Mouse (Mus musculus): ENCODE measurements around the gene Tipin.
"Not testable (repeated sequence)": the region's sequence is repeated elsewhere in the genome, so short reads cannot be mapped to it uniquely, and the experiment has no call there.

Gene Tipin

DNA sequence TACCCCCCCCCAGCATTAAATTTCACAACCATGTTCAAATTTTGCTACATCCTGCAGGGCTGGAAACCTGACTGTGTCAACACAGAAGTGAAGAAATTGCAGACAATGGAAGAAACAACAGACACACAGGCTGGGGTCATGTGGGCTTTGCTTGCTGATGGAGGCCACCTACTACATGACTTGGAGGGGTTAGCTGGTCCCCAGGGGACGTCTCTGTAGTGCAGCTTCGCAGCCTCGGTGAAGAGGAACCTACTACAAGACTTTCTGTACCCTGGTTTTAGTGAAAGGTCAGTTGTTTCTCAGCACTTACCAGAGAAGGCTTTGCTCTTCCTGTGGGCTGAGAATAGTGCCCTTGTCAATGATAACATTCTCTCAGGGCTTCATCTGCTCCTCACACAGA, 10.1 kb upstream of the Tipin start:
- no peak for DNase-seq (ENCODE audit: low spot score in 2 of 2)

DNA sequence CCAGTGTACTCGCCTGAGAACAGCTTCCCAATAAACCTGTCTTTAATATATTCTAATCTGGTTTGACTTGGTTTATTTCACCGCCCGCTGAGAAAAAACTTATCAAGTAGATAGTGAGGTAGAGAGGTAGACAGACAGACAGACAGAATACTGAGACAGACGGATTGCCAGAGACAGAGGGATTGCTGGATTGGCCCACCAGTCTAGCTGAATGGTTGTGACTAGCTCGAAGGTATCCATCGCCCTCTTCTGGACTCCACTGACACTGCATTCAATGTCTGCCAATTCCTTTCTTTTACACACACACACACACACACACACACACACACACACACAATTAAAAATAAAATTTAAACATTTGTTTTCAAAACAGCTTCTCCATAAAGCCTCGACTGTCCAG, 8.8 kb upstream of the Tipin start:
- DNase-seq (ENCODE audit: low spot score in 2 of 2), result peak in 1 of 2 experiments; percentile 61

DNA sequence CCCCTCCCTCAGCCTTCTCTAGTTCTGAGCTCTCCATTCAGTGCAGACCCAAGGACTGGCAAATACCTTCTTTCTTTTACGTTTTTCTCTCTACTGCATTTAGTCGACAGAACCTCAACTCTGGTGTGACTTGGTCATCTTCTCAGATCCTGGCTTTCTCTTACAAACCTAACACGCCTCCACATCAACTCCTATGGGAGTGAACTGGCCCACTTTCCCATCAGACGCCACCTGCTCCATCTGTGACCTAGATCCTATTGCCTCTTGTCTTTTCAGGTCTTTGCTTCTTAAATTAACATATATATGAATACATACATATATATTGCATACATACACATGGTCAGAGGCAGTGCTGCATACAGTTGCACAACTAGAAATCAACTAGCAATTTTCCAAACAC, 7.6 kb upstream of the Tipin start:
- no peak for DNase-seq (ENCODE audit: low spot score in 2 of 2)

DNA sequence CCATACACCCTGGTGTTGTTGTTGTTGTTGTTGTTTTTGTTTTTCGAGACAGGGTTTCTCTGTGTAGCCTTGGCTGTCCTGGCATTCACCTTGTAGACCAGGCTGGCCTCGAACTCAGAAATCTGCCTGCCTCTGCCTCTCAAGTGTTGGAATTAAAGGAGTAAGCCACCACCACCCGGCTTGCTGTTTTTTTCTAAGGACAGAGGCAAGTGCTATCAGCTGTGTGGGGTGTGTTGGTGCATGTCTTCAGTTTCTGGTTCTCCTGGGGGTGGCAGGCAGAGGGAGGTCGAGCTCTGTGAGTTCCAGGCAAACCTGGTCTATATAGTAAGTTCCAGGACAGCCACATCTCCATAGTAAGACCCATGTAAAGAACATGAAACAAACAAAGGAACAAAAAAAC, 7.1 kb upstream of the Tipin start:
- no peak for DNase-seq (ENCODE audit: low spot score in 2 of 2)

DNA sequence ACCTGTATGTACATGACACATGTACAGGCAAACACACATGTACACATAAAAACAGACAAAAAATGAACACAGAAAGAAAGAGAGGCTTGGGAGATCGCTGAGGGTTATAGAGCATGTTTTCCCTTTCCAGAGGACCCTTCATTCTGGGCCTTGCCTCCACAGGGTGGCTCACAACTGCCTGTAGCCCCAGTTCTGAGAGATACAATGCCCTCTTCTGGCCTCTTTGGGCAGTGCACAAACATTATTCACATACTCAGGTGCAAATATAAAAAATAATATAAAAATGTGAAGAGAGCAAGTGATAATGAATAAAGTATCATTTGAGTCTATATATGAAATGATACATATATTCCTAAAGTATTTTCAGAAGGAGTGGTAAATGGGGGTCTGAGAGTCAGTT, 6.5 kb upstream of the Tipin start:
- peak in 1 of 2 experiments; percentile 56 for DNase-seq (ENCODE audit: low spot score in 2 of 2)

DNA sequence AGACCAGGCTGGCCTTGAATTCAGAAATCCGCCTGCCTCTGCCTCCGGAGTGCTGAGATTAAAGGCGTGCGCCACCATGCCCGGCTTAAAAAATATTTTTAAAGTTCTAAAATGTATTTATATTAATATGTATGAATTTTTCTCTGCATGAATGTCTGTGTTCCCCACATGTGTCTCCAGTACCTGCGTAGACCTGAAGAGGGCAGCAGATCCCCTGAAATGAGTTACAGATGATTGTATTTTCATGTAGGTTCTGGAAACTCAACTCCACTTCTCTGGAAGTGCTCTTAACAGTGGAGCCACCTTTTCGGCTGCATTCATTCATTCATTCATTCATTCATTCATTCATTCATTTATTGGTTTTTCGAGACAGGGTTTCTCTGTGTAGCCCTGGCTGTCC, 3.7 kb upstream of the Tipin start:
- DNase-seq (ENCODE audit: low spot score in 2 of 2), result peak; percentile 77 to 88

DNA sequence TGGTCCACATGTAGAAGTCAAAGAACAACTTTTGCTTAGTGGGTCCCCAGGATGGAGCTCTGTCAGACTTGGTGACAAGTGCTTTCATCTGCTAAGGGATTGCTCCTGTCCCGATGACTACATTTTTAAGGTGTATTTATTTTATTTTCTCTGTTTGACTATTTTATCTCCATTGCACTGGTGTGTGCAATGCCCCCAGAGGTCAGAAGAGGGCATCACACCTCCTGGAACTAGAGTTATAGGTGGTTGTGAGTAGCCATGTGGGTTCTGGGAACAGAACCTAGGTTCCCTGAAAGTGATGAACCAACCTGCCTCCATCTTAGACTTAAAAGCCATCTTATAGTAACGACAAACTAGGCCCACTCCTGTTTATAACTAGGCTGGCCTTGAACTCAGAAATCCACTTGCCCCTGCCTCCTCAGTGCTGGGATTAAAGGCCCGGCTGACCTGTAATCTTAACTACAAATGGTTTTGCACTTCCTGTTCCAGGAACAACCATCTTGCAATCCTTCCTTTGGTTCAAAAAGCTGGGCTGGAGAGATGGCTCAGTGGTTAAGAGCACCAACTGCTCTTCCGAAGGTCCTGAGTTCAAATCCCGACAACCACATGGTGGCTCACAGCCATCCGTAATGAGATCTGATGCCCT, 2.6 kb upstream of the Tipin start:
- DNase-seq (ENCODE audit: low spot score in 2 of 2), result peak in 1 of 2 experiments; percentile 26

DNA sequence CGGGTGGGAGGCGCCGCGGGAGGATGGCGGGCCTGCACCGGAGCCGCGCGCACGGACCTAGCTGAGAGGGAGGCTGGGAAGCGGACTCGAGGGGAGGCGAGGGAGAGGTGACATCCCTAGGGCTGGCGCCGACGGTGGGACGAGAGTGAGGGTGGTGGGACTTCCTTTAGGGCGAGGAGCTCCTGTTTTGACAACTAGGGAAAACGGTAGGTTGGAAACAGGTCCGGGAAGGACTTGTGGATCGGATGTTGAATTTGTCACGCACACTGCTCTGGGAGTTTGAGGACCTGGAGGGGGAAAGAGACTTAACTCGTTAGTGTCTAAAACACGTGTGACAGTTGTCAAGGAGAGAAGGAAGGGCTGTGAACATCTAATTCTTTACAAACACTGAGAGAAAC, 399 bp downstream of the Tipin start:
- DNase-seq (ENCODE audit: low spot score in 2 of 2), result no peak

DNA sequence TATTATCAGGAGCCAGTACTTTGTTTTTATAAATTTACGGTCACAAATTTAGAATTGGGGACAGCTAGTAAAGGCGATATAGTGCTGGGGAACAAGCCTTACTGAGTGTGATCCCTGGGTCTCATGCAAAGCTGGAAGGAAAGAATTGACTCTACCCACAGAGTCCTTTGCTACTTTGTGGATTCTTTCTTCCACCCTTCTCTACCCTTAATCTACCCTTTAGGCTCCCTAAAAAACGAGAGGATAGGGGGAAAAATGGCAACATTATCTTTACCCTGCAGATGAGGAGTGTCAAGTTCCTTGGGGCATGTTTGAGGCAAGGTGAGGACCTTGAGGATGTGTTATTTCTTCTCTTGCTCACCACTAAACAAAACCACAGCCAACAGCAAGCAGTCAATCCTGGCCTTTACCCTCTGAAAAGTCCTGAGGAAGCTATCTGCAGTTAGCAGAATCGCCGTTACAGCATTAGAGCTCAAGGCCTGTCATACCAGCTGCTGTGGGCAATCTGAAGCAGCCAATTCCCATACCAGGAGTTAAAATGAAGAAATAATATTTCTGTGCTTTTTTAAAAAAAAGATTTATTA, 1.1 kb downstream of the Tipin start:
- DNase-seq (ENCODE audit: low spot score in 2 of 2), result no peak

DNA sequence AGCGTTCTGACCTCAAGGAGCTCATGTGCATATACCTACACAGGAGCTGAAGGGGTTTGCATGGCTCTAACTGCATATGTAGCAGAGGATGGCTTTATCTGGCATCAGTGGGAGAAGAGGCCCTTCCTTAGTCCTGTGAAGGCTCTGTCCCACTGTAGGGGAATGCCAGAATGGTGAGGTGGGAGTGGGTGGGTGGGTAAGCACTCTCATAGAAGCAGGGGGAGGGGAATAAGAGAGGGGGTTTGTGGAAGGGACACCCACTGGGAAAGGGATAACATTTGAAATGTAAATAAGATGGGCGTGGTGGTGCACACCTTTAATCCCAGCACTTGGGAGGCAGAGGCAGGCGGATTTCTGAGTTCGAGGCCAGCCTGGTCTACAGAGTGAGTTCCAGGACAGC, 21.7 kb downstream of the Tipin start:
- not testable (repeated sequence) for DNase-seq (ENCODE audit: low spot score in 2 of 2)

DNA sequence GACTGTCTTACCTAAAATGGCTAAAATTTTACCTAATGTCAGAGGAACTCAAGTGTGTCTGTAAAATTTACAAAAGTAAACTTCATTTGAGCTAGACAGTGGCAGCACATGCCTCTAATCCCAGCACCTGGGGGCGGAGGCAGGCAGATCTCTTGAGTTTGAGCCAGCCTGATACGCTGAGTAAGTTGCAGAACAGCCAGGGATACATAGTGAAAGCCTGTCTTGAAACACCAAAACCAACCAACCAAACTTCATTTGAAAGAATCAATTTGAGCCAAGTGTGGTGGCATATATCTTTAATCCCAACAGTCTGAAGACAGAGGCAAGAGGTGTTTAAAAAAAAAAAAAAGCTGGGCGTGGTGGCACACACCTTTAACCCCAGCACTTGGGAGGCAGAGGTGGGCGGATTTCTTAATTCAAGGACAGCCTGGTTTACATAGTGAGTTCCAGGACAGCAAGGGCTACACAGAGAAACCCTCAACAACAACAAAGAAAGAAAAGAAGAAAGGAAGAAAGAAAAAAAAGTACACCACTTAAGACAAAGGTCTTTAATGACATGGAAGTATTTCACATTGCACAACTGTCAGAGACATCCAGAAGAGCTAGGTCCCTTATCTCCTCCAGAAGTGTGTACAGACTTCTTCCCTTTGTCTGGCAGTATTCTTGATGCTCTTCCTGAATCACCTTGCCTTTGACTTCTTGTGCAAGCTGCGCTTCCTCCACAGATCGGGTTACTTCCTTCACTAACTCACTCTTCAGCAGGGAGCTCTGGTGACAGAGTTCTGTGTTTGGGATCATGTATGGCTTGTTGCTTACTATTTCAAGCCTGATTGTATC, 25.3 kb downstream of the Tipin start:
- DNase-seq (ENCODE audit: low spot score in 2 of 2), result no peak

DNA sequence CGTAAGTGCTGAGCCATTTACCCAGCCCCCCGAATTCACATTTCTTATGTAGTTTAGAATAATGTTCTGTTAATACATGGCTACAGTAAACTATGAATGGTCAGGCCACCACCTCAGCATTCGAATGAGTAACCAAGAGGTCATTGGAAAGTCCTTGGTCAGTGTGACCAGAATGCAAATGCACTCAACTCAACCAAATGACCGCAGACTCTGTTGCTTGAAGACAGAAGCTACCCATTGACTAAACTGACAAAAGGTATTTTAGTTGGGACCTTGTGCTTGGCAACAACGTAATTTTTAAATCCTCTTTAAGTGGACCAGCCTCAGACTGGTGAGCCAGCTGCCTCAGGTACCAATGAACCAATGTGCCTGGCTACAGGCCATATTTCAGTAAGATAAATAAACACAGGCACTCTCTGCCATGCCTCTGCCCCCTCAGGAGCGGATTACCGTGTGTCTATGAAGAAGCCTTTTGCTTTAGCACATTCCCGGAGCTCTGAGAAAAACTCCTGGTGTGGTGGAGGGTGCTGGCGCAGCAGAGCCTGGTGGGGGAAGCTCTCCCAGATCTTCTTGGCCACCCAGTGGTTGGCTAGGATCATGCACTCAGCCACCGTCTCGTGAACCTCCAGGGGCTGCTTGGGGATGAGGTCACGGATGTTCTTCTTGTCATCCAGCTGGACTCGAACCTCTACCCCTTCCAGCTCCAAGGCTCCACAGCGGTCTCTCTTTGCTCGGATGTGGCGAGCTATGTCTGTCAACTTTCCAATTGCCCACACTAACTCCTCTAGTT, 29.8 kb downstream of the Tipin start:
- no peak for DNase-seq (ENCODE audit: low spot score in 2 of 2)

DNA sequence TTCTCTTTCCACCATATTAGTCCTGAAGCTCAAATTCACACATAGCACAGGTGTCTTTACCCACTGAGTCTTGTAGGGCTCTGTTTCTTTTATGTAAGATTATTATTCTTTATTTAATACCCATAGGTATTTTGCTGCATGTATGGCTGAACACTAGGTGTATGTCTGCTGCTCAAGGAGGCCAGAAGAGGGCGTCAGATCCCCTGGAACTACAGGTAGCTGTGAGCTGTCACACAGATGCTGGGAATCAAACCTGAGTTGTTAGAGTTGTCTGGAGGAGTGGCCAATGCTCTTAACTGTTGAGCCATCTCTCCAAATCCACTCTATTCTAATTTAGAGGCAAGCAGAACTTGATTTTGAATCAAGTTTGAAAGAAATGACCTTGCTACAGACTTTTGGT, 30.7 kb downstream of the Tipin start:
- peak in 1 of 2 experiments; percentile 20 for DNase-seq (ENCODE audit: low spot score in 2 of 2)

DNA sequence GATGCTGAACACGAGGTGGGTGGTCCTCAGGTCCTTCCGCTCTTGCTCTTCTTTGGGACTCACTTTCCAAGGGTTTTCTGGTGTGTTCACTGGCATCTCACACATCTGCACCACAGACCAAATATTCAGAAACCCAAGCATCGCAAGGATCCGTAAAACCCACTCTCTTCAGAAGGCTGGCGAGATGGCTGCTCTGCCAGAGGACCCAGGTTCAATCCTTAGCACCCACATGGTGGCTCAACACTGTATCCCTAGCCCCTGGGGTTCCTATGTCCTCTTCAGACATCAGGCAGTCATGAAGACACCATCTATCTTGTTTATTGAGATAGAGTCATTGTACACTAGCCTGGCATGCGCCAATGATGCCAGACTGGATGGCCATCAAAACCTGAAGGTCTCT, 33.3 kb downstream of the Tipin start:
- DNase-seq (ENCODE audit: low spot score in 2 of 2), result no peak

DNA sequence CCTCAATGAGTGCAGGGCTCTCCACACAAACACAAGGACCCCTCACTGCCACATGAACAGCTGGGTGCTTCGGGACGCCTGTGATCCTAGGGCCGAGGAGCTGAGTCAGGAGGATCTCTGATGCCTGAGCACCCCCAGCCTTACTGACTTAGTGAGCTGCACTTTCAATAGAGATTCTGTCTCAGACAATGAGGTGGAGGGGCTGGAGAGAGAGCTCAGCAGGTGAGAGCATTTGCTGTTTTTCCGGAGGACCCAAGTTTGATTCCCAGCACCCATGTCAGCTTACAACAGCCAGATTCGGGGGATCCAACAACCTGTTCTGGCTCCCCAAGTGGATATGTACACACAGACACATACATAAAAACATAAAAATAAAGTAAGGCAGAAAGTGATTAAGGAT, 35.6 kb downstream of the Tipin start:
- no peak for DNase-seq (ENCODE audit: low spot score in 2 of 2)

DNA sequence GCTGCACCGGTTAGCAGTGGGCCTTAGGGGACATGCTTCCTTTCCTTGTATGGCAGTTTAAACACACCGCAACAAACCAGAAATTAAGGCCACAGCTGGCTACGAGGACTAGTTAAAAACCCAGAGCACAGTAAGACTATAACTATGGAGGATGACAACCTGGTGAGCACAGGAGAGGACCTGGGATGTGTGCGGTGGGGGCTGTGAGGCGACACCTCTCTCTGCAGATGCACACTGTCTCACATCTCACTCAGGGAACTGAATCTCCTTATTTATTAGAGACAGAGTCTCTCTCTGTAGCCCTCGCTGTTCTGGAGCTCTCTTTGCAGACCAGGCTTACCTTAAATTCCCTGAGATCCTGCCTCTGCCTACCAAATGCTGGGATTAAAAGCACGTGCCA, 42.6 kb downstream of the Tipin start:
- no peak for DNase-seq (ENCODE audit: low spot score in 2 of 2)

DNA sequence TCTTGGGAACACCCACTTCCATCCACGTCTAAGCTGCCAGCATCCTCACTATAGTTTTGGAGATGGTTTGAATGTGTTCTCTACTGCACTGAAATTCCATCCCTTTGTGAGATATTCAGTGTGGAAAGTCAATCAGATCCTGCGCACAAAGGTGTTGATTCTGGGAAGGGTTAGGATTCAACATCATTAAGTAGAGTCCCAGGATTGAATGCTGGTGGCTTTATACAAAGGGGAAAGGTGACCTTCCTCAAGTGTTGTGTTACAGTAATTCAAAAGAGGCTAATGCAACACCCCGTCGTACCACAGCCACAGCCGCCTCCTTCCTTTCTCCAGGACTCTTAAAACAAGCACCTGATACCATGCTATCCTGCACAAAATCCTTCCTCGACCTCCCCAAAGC, 54.4 kb downstream of the Tipin start:
- no peak for DNase-seq (ENCODE audit: low spot score in 2 of 2)

DNA sequence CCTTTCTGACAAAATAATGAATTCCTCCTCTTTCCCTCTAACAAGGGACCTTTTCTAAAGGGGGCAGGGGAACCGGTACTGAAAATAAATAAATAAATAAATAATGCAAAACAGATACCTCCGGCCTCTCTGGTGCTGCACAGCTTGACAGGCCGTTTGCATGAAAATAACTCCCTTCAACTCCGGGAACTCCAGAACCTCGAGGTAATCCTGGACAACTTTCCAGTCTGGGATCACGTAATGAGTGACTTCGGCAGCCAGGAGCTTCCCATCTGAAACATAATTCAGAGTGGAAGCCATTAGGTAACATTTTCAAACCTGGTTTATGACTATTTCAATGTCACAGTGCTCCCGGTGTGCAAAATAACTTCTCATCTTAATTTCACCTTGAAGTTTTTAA, 58.0 kb downstream of the Tipin start:
- no peak for DNase-seq (ENCODE audit: low spot score in 2 of 2)

DNA sequence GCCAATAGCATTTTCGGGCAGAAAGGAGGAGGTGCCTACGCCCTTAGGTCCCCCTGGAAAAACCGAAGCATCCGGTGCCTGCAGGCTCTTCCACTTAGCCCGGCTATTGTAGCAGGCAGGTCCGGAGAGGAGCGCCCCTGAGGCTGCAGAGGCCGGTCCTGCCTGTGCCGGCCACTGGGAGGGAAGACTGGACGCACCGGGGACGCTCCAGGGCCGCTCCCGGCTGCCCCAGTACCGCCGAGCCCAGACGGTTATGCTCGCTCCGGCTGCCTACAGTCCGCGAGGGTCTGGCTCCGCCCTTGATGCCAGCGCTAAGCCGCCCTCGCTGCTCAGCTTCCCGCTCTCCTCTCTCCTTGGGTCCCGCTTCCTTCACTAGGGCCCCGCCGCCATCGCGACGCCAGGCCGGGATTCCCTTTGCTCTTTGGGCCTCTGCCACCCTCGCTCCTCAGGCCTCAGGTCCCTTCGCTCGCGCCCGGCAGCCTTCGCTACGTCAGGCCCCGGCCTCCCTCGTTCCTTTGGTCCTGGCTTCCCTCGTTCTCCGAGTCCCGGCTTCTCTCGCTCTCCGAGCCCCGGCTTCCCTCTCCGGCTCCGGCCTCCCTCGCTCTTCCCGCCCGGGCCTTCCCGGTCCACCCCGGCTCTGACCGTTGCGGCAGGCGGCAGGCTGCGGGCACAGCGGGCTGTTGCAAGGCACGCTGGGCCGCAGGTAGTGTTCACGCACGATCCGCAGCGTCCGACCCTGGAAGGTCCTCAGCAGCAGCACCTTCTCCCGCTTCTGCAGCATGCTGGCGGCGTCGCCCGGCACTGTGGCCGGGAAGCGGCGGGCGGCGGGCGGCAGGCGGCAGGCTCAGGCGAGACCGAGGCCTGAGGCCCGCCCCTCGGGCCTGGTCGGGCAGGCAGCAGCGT, 59.2 kb downstream of the Tipin start:
- DNase-seq (ENCODE audit: low spot score in 2 of 2), result peak; percentile 80 to 87

DNA sequence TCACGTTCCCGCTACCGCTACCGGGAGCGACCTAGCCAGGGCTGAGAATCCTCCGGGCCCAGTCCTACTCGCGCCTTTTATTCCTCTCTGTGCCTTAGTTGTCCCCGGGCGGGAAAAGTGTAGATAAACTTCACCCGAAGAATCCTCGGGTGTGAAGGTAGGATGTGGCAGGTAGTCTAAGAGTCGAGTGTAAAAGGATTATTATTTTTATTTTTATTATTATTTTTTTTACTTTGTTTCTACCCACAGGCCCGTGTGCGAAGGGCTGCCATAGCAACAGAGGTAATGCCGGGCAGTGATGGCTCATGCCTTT, 59.8 kb downstream of the Tipin start, which contains the start of gene Dis3l:
Gene Dis3l (minus strand): TSS at position 35 of the 313 bp plus-strand sequence.
- DNase-seq (ENCODE audit: low spot score in 2 of 2), result no peak

DNA sequence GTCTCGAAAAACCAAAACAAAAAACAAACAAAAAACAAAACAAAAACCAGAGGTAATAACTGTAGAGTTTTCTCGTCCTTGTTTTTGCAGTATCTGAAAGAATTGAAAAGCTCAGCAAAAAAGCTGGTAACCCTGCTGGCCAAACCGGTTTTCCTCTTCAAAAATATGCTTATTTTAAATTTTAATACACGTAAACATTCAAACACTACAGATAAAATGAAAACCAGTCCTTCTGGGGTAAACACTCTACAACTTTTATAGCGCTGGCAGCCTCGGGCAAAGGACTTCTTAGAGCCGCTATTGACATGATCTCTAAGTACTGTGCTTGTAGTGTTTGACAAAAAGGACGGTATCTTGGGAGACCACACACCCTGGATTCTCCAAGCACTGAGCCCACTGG, 60.3 kb downstream of the Tipin start:
- no peak for DNase-seq (ENCODE audit: low spot score in 2 of 2)

Measured in spleen, postnatal 10 days (tissue).